Mouse (Mus musculus) liver, embryonic 13.5 days (tissue): Measurements from ENCODE around the gene Hmcn1. TPM values are rescaled to one million over a fixed set of nuclear protein-coding genes. Genes with fewer than 3 reads are reported as not detected.
A peak's percentile ranks its signal among the peaks of the same experiment; 100 is the strongest.

Experiments
- ATAC-seq: fragments of 200-750 bp; cut with Nextera tagmentation; 2 replicates; pipeline ENCODE4 v1.8.0; 2017; ENCODE audit warnings: low read depth, mild to moderate bottlenecking, moderate number of reproducible peaks, moderate library complexity
- DNase-seq: peaks from one replicate; pipeline ENCODE4 v3.0.0; 2022
- H3K27ac ChIP-seq: fragments of 300-500 bp; sonication (generic); 2 replicates; pipeline ENCODE4 v1.5.1; 2015; ENCODE audit warnings: moderate library complexity, mild to moderate bottlenecking, inconsistent platforms
- H3K27me3 ChIP-seq: fragments of 300-500 bp; sonication (generic); 2 replicates; pipeline ENCODE4 v1.6.1; 2015; ENCODE audit warnings: mild to moderate bottlenecking, inconsistent platforms
- H3K36me3 ChIP-seq: fragments of 300-500 bp; sonication (generic); 2 replicates; pipeline ENCODE4 v1.6.1; 2015; ENCODE audit warnings: mild to moderate bottlenecking, inconsistent platforms
- H3K4me1 ChIP-seq: fragments of 300-500 bp; sonication (generic); replicated peaks from 2 replicates; pipeline ENCODE4 v1.6.1; 2015; ENCODE audit warnings: inconsistent platforms
- H3K4me2 ChIP-seq: fragments of 300-500 bp; sonication (generic); 2 replicates; pipeline ENCODE4 v1.6.1; 2015; ENCODE audit warnings: inconsistent platforms, mild to moderate bottlenecking, moderate library complexity
- H3K4me3 ChIP-seq: fragments of 300-500 bp; sonication (generic); replicated peaks from 2 replicates; pipeline ENCODE4 v1.5.1; 2015; ENCODE audit warnings: mild to moderate bottlenecking, inconsistent platforms
- H3K9ac ChIP-seq: fragments of 300-500 bp; sonication (generic); 2 replicates; pipeline ENCODE4 v1.6.1; 2015; ENCODE audit warnings: mild to moderate bottlenecking, inconsistent platforms
- H3K9me3 ChIP-seq: fragments of 300-500 bp; sonication (generic); replicated peaks from 2 replicates; pipeline ENCODE4 v1.6.1; 2016; ENCODE audit warnings: inconsistent platforms
- WGBS: fragments of 180-500 bp; shearing (Covaris S2); methylation state at CpG from one replicate; pipeline ENCODE4 v1.1.7; 2015; ENCODE audit not compliant: insufficient replicate concordance; 5-methylcytosine and 5-hydroxymethylcytosine counted together
- polyA plus RNA-seq: library from polyadenylated mRNA; unstranded; fragments of >200 nt; fragmentation: Nextera tagmentation; extraction: Ambion mirVana; gene quantifications from 2 replicates; pipeline ENCODE4 v1.2.1, GENCODE M21; 2015

Gene Hmcn1
- polyA plus RNA-seq, 1 experiment from 2014 or later, result 1.9 TPM

DNA sequence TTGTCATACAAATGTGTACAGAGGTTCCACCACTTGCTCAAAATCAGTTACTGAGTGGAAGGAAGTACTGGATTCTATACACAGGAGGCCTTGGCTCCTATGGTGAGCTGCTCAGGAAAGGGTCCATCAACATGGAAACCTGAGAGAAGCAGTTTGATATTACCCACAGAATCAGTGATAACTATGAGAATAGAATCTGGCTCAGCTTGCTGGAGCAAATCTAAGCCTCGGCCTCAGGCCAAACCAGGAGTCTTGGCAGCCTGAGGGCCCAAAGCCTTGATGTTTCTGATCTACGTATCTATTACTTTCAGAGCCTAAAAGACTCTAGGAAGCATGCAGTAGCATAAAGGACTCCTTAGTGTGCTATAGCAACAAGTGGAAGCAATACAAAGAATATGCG lies 220.3 kb downstream of the Hmcn1 start:
- H3K9me3 ChIP-seq, result no peaks in the 10 kb centered on the region
- H3K4me3 ChIP-seq, result no peak overlapping the region
- H3K4me2 ChIP-seq, result no peak overlapping the region
- H3K36me3 ChIP-seq, result no peaks in the 10 kb centered on the region
- no peaks in the 10 kb centered on the region for H3K4me1 ChIP-seq
- no peak overlapping the region for H3K9ac ChIP-seq
- no peak overlapping the region for H3K27ac ChIP-seq
- DNase-seq, result no peak
- no peak for ATAC-seq
- H3K27me3 ChIP-seq, result no peaks in the 10 kb centered on the region
- WGBS, result 71% methylated on average over 3 of the region's 3 CpGs

DNA sequence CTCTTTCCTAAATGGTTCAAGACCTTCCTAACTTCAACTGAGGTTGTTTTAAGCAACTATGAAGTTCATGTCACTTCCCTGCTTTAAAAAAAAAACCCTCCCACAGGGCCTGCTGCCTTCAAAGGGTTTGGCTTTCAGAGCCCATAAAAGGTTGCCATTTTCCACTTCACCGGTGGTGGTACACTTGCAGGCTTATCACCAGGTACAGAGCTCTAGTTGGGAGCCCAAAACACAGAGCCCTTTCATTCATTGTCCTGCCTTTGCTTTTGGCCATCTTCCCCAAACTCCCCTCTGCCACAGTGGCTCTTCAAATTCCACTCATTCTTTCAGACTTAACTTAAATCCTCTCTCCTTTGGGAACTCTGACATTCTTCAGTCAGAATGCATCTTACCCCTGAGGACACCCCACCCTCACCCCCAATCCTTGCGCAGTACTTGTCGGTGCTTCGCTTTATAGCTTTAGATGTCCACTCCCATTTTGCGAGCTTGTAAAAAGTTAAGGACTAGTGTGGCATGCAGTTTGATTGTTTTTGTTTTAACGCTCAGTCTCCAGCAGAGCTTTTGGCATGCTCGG lies 222.2 kb downstream of the Hmcn1 start:
- Histone ChIP-seq H3K9me3 (no peaks in the 10 kb centered on the region), H3K27ac (no peak overlapping the region), H3K36me3 (no peaks in the 10 kb centered on the region), H3K4me2 (no peak overlapping the region), H3K9ac (no peak overlapping the region), H3K27me3 (no peaks in the 10 kb centered on the region), H3K4me3 (no peak overlapping the region), H3K4me1 (no peaks in the 10 kb centered on the region)
- ATAC-seq (no peak), DNase-seq (no peak)
- 68% methylated on average over 7 of the region's 7 CpGs for WGBS

DNA sequence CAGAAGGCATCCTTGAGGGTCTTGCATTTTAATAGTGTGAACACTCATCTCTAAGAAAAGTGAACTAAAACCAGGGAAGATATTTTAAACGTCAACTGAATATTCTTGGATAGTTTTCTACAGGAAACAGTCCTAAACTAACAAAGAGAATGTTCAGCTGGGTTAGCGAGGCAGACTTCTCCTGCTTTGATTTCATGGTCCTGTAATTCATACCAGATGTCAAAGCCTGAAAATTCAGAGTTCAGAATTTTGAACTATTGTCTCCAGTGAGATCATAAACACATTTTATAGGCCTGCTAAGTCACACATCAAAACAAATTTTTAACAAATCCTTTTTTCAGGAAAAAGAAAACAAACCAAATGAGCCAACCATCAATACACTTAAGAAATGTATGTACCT lies 223.4 kb downstream of the Hmcn1 start:
- H3K9ac ChIP-seq, result no peak overlapping the region
- no peaks in the 10 kb centered on the region for H3K27me3 ChIP-seq
- H3K4me1 ChIP-seq, result no peaks in the 10 kb centered on the region
- no peak for DNase-seq
- H3K4me2 ChIP-seq, result no peak overlapping the region
- 51% methylated on average over 2 of the region's 2 CpGs for WGBS
- H3K27ac ChIP-seq, result no peak overlapping the region
- no peak for ATAC-seq
- H3K9me3 ChIP-seq, result no peaks in the 10 kb centered on the region
- no peak overlapping the region for H3K4me3 ChIP-seq
- no peaks in the 10 kb centered on the region for H3K36me3 ChIP-seq

GRCm38 (mm10) chr1:150761678-150762077 lies 231.6 kb downstream of the Hmcn1 start:
- ATAC-seq (no peak), DNase-seq (no peak)
- no peak overlapping the region for H3K27ac ChIP-seq
- WGBS, result 51% methylated on average over 4 of the region's 4 CpGs
- no peak overlapping the region for H3K9ac ChIP-seq
- H3K4me3 ChIP-seq, result no peak overlapping the region
- no peaks in the 10 kb centered on the region for H3K9me3 ChIP-seq
- H3K4me1 ChIP-seq, result no peaks in the 10 kb centered on the region
- H3K36me3 ChIP-seq, result no peaks in the 10 kb centered on the region
- H3K27me3 ChIP-seq, result no peaks in the 10 kb centered on the region
- H3K4me2 ChIP-seq, result no peak overlapping the region

GRCm38 (mm10) chr1:150760801-150761331 lies 232.4 kb downstream of the Hmcn1 start:
- no peak overlapping the region for H3K4me3 ChIP-seq
- no peaks in the 10 kb centered on the region for H3K9me3 ChIP-seq
- no peaks in the 10 kb centered on the region for H3K36me3 ChIP-seq
- H3K4me1 ChIP-seq, result no peaks in the 10 kb centered on the region
- H3K27ac ChIP-seq, result no peak overlapping the region
- whole genome bisulfite sequencing, result 20% methylated on average over 2 of the region's 2 CpGs
- DNase-seq (no peak), ATAC-seq (no peak)
- no peak overlapping the region for H3K4me2 ChIP-seq
- no peaks in the 10 kb centered on the region for H3K27me3 ChIP-seq
- no peak overlapping the region for H3K9ac ChIP-seq

- H3K27me3 ChIP-seq, result no peaks in the 10 kb centered on the region
- DNase-seq (no peak), ATAC-seq (peak; percentile 54)
- H3K9ac ChIP-seq, result no peak overlapping the region
- no peak overlapping the region for H3K4me2 ChIP-seq
- H3K9me3 ChIP-seq, result no peaks in the 10 kb centered on the region
- no peak overlapping the region for H3K4me3 ChIP-seq
- H3K4me1 ChIP-seq, result no peaks in the 10 kb centered on the region
- no peaks in the 10 kb centered on the region for H3K36me3 ChIP-seq
- no peak overlapping the region for H3K27ac ChIP-seq
- WGBS, result 5% methylated on average over 2 of the region's 2 CpGs
These were observed 233.7 kb downstream of the Hmcn1 start for GRCm38 (mm10) chr1:150759476-150760079.

DNA sequence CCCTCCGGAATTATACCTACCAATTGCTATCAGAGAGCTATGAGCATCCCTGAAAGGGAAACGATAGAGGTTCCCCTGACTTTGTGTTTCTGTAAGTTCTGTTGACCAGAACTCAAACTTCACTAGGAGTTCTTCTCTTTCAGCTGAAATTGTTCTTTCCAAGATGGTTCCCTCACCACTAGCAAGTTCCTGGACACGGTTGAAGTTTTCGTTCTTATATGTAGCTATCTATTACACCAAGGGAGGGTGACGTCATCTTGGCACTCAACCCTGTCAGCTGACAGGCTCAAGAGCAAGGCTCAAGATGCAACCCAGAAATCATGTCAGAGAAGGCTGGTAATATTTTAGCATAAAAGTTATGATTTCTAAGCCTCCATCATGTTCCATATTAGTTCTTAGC lies 239.3 kb downstream of the Hmcn1 start:
- Histone ChIP-seq H3K9ac (no peak overlapping the region), H3K36me3 (no peaks in the 10 kb centered on the region), H3K27me3 (no peaks in the 10 kb centered on the region), H3K4me2 (no peak overlapping the region), H3K27ac (no peak overlapping the region), H3K4me3 (no peak overlapping the region), H3K9me3 (no peaks in the 10 kb centered on the region), H3K4me1 (no peaks in the 10 kb centered on the region)
- ATAC-seq, result no peak
- no peak for DNase-seq
- WGBS, result 76% methylated on average over 5 of the region's 5 CpGs

GRCm38 (mm10) chr1:150748783-150749182 lies 244.5 kb downstream of the Hmcn1 start:
- no peak overlapping the region for H3K27ac ChIP-seq
- no peak overlapping the region for H3K4me3 ChIP-seq
- WGBS, result 62% methylated on average over 3 of the region's 3 CpGs
- no peak for ATAC-seq
- no peak for DNase-seq
- H3K9me3 ChIP-seq, result no peaks in the 10 kb centered on the region
- H3K4me2 ChIP-seq, result no peak overlapping the region
- H3K27me3 ChIP-seq, result no peaks in the 10 kb centered on the region
- H3K36me3 ChIP-seq, result no peaks in the 10 kb centered on the region
- no peak overlapping the region for H3K9ac ChIP-seq
- H3K4me1 ChIP-seq, result no peaks in the 10 kb centered on the region

GRCm38 (mm10) chr1:150747771-150748170 lies 245.5 kb downstream of the Hmcn1 start:
- Histone ChIP-seq H3K27me3 (no peaks in the 10 kb centered on the region), H3K4me2 (no peak overlapping the region), H3K27ac (no peak overlapping the region), H3K36me3 (no peaks in the 10 kb centered on the region), H3K4me3 (no peak overlapping the region), H3K4me1 (no peaks in the 10 kb centered on the region), H3K9ac (no peak overlapping the region), H3K9me3 (no peaks in the 10 kb centered on the region)
- WGBS, result 59% methylated on average over 4 of the region's 4 CpGs
- ATAC-seq (no peak), DNase-seq (no peak)

GRCm38 (mm10) chr1:150743097-150743843 lies 250.0 kb downstream of the Hmcn1 start:
- Histone ChIP-seq H3K9me3 (no peaks in the 10 kb centered on the region), H3K27me3 (no peaks in the 10 kb centered on the region), H3K27ac (no peak overlapping the region), H3K4me2 (no peak overlapping the region), H3K4me3 (no peak overlapping the region), H3K36me3 (no peaks in the 10 kb centered on the region), H3K9ac (no peak overlapping the region), H3K4me1 (no peaks in the 10 kb centered on the region)
- 76% methylated on average over 19 of the region's 19 CpGs for WGBS
- ATAC-seq (no peak), DNase-seq (no peak)

- Histone ChIP-seq H3K9me3 (no peaks in the 10 kb centered on the region), H3K4me2 (no peak overlapping the region), H3K4me3 (no peak overlapping the region), H3K27ac (no peak overlapping the region), H3K4me1 (no peaks in the 10 kb centered on the region), H3K27me3 (no peaks in the 10 kb centered on the region), H3K9ac (no peak overlapping the region), H3K36me3 (no peaks in the 10 kb centered on the region)
- 62% methylated on average over 7 of the region's 7 CpGs for WGBS
- DNase-seq (no peak), ATAC-seq (no peak)
These were observed 250.7 kb downstream of the Hmcn1 start for GRCm38 (mm10) chr1:150742376-150743087.
